Mouse (Mus musculus) forebrain, embryonic 13.5 days (tissue): ENCODE data around the gene Psme3. TPM values are rescaled to one million over a fixed set of nuclear protein-coding genes. Genes with fewer than 3 reads are reported as not detected.

ENCODE experiments used
- ATAC-seq: fragments of 200-750 bp; cut with Nextera tagmentation; 2 replicates; pipeline ENCODE4 v1.8.0; 2017
- H3K27ac ChIP-seq: fragments of 300-500 bp; sonication (generic); 2 replicates; pipeline ENCODE4 v1.5.1; 2015; ENCODE audit warnings: inconsistent platforms, mild to moderate bottlenecking, moderate library complexity
- H3K27me3 ChIP-seq: fragments of 300-500 bp; sonication (generic); 2 replicates; pipeline ENCODE4 v1.6.1; 2015; ENCODE audit warnings: mild to moderate bottlenecking, inconsistent platforms
- H3K36me3 ChIP-seq: fragments of 300-500 bp; sonication (generic); 2 replicates; pipeline ENCODE4 v1.6.1; 2015; ENCODE audit warnings: mild to moderate bottlenecking, inconsistent platforms; ENCODE audit not compliant: poor library complexity, severe bottlenecking
- H3K4me1 ChIP-seq: fragments of 300-500 bp; sonication (generic); 2 replicates; pipeline ENCODE4 v1.6.1; 2015; ENCODE audit warnings: inconsistent platforms
- H3K4me2 ChIP-seq: fragments of 300-500 bp; sonication (generic); 2 replicates; pipeline ENCODE4 v1.6.1; 2015; ENCODE audit warnings: inconsistent platforms, mild to moderate bottlenecking, moderate library complexity
- H3K4me3 ChIP-seq: fragments of 300-500 bp; sonication (generic); 2 replicates; pipeline ENCODE4 v1.5.1; 2015; ENCODE audit warnings: mild to moderate bottlenecking, inconsistent platforms
- H3K9ac ChIP-seq: fragments of 300-500 bp; sonication (generic); 2 replicates; pipeline ENCODE4 v1.6.1; 2015; ENCODE audit warnings: mild to moderate bottlenecking, inconsistent platforms
- H3K9me3 ChIP-seq: fragments of 300-500 bp; sonication (generic); replicated peaks from 2 replicates; pipeline ENCODE4 v1.6.1; 2016; ENCODE audit warnings: inconsistent platforms
- WGBS: fragments of 180-500 bp; shearing (Covaris S2); methylation state at CpG from one replicate; pipeline ENCODE4 v1.1.7; 2015; 5-methylcytosine and 5-hydroxymethylcytosine counted together
- microRNA-seq: library from miRNA; unstranded; fragments of <30 nt; microRNA quantifications from one replicate; pipeline ENCODE4, GENCODE M21; 2016
- polyA plus RNA-seq: library from polyadenylated mRNA; unstranded; fragments of >200 nt; fragmentation: Nextera tagmentation; extraction: Ambion mirVana; gene quantifications from 2 replicates; pipeline ENCODE4 v1.2.1, GENCODE M21; 2015

Gene Psme3
- polyA plus RNA-seq, 1 experiment from 2014 or later, result 144 TPM

GRCm38 (mm10) chr11:101360651-101361113, 44.7 kb downstream of the Psme3 start:
- no peaks in the 10 kb centered on the region for H3K4me1 ChIP-seq
- no peak overlapping the region for H3K27ac ChIP-seq
- no peaks in the 10 kb centered on the region for H3K27me3 ChIP-seq
- H3K36me3 ChIP-seq, result no peaks in the 10 kb centered on the region
- no peak overlapping the region for H3K9ac ChIP-seq
- no peak overlapping the region for H3K4me2 ChIP-seq
- no peaks in the 10 kb centered on the region for H3K9me3 ChIP-seq
- WGBS, result 71% methylated on average over 3 of the region's 3 CpGs
- no peak overlapping the region for H3K4me3 ChIP-seq
- no peak for ATAC-seq

- 85% methylated on average over 5 of the region's 5 CpGs for WGBS
- Histone ChIP-seq H3K27ac (no peak overlapping the region), H3K9me3 (no peaks in the 10 kb centered on the region), H3K36me3 (no peaks in the 10 kb centered on the region), H3K4me3 (no peak overlapping the region), H3K27me3 (no peaks in the 10 kb centered on the region), H3K9ac (no peak overlapping the region), H3K4me1 (no peaks in the 10 kb centered on the region), H3K4me2 (no peak overlapping the region)
- no peak for ATAC-seq
These were observed 48.5 kb downstream of the Psme3 start for GRCm38 (mm10) chr11:101364531-101364931.

GRCm38 (mm10) chr11:101367326-101367935, 51.4 kb downstream of the Psme3 start, which contains the start of gene G6pc:
TSS of gene G6pc (plus strand) at chr11:101367561.
- no peaks in the 10 kb centered on the region for H3K27me3 ChIP-seq
- no peak within 1 kb of the TSS for H3K4me3 ChIP-seq
- H3K27ac ChIP-seq, result no peak within 1 kb of the TSS
- H3K9me3 ChIP-seq, result no peaks in the 10 kb centered on the region
- 90% methylated on average over 8 of the region's 8 CpGs for WGBS
- no peak for ATAC-seq
- no peaks in the 10 kb centered on the region for H3K4me1 ChIP-seq
- H3K4me2 ChIP-seq, result no peak within 1 kb of the TSS
- no peaks in the 10 kb centered on the region for H3K36me3 ChIP-seq
- H3K9ac ChIP-seq, result no peak within 1 kb of the TSS

- no peak for ATAC-seq
- Histone ChIP-seq H3K4me2 (no peak overlapping the region), H3K9me3 (no peaks in the 10 kb centered on the region), H3K27me3 (no peaks in the 10 kb centered on the region), H3K4me3 (no peak overlapping the region), H3K27ac (no peak overlapping the region), H3K36me3 (no peaks in the 10 kb centered on the region), H3K9ac (no peak overlapping the region), H3K4me1 (no peaks in the 10 kb centered on the region)
- WGBS, result 81% methylated on average over 5 of the region's 5 CpGs
These were observed 54.1 kb downstream of the Psme3 start for GRCm38 (mm10) chr11:101370141-101370540.

Small RNA genes within 50 kb of the gene (microRNA-seq; reads per million reads assigned to microRNA genes)
- gene Gm25593, result not detected

Other genes with a start within 250 kb of the Psme3 start
- gene Naglu, start 246.2 kb upstream of the Psme3 start, polyA plus RNA-seq, result 4.8 and 6.5 TPM in 2 replicates
- not detected in 2 replicates for gene Hsd17b1, start 237.8 kb upstream of the Psme3 start, polyA plus RNA-seq
- gene Coasy, start 233.6 kb upstream of the Psme3 start, polyA plus RNA-seq, result 45.8 and 48.2 TPM in 2 replicates
- 71.1 and 81.2 TPM in 2 replicates for gene Mlx, start 228.9 kb upstream of the Psme3 start, polyA plus RNA-seq
- gene Psmc3ip, start 220.8 kb upstream of the Psme3 start, polyA plus RNA-seq, result 63.3 and 64.1 TPM in 2 replicates
- 18.6 and 20.8 TPM in 2 replicates for gene Retreg3, start 196.3 kb upstream of the Psme3 start, polyA plus RNA-seq
- gene Tubg1, start 196.3 kb upstream of the Psme3 start, polyA plus RNA-seq, result 108 and 112 TPM in 2 replicates
- gene Tubg2, start 160.3 kb upstream of the Psme3 start, polyA plus RNA-seq, result 14.6 and 16.4 TPM in 2 replicates
- 0.36 and 0.42 TPM in 2 replicates for gene Cntnap1, start 145.7 kb upstream of the Psme3 start, polyA plus RNA-seq
- 4.5 and 6.4 TPM in 2 replicates for gene Plekhh3, start 144.9 kb upstream of the Psme3 start, polyA plus RNA-seq
- 0.10 TPM in 1 of 2 replicates, not detected in the other for gene Ccr10, start 140.8 kb upstream of the Psme3 start, polyA plus RNA-seq
- gene Ezh1, start 89.8 kb upstream of the Psme3 start, polyA plus RNA-seq, result 12.1 and 13.8 TPM in 2 replicates
- gene Ramp2, start 70.2 kb upstream of the Psme3 start, polyA plus RNA-seq, result 43.9 and 55.3 TPM in 2 replicates
- gene Vps25, start 62.5 kb upstream of the Psme3 start, polyA plus RNA-seq, result 92.6 and 109 TPM in 2 replicates
- 4.4 and 4.5 TPM in 2 replicates for gene Wnk4, start 55.6 kb upstream of the Psme3 start, polyA plus RNA-seq
- 1.2 and 1.9 TPM in 2 replicates for gene Cntd1, start 37.2 kb upstream of the Psme3 start, polyA plus RNA-seq
- 190 and 203 TPM in 2 replicates for gene Coa3, start 37.1 kb upstream of the Psme3 start, polyA plus RNA-seq
- gene Becn1, start 13.9 kb upstream of the Psme3 start, polyA plus RNA-seq, result 164 and 175 TPM in 2 replicates
- gene Aoc2, start 8.8 kb downstream of the Psme3 start, polyA plus RNA-seq, result 1.7 and 2.2 TPM in 2 replicates
- not detected in 2 replicates for gene Aoc3, start 14.4 kb downstream of the Psme3 start, polyA plus RNA-seq
- not detected in 2 replicates for gene G6pc, start 51.3 kb downstream of the Psme3 start, polyA plus RNA-seq
- 101 and 113 TPM in 2 replicates for gene Aarsd1, start 101.4 kb downstream of the Psme3 start, polyA plus RNA-seq
- gene Gm27029, start 108.6 kb downstream of the Psme3 start, polyA plus RNA-seq, result 7.6 and 8.0 TPM in 2 replicates
- 24.2 and 26.3 TPM in 2 replicates for gene Rundc1, start 108.9 kb downstream of the Psme3 start, polyA plus RNA-seq
- 1.2 TPM in 2 replicates for gene Ptges3l, start 109.1 kb downstream of the Psme3 start, polyA plus RNA-seq
- 338 and 387 TPM in 2 replicates for gene Rpl27, start 126.1 kb downstream of the Psme3 start, polyA plus RNA-seq
- gene Ifi35, start 132.2 kb downstream of the Psme3 start, polyA plus RNA-seq, result 2.3 and 2.5 TPM in 2 replicates
- gene Rnd2, start 148.8 kb downstream of the Psme3 start, polyA plus RNA-seq, result 155 and 197 TPM in 2 replicates
- gene Vat1, start 150.0 kb downstream of the Psme3 start, polyA plus RNA-seq, result 61.3 and 67.0 TPM in 2 replicates
- 11.3 and 12.5 TPM in 2 replicates for gene Brca1, start 235.7 kb downstream of the Psme3 start, polyA plus RNA-seq
- gene Nbr1, start 235.9 kb downstream of the Psme3 start, polyA plus RNA-seq, result 104 and 117 TPM in 2 replicates